Mouse (Mus musculus) B cell, adult 2 months (primary cell): ENCODE measurements around the gene Gm21992.
"Not testable (repeated sequence)": the region's sequence is repeated elsewhere in the genome, so short reads cannot be mapped to it uniquely, and the experiment has no call there.

Experiments
- DNase-seq, 2 experiments: peaks; one replicate each; pipeline ENCODE4 v3.0.0; 2022

Gene Gm21992

GRCm38 (mm10) chr19:4812334-4812949, 1.0 kb upstream of the Gm21992 start:
- peak; percentile 33 to 35 for DNase-seq

GRCm38 (mm10) chr19:4811909-4812242, 464 bp upstream of the Gm21992 start:
- no peak for DNase-seq

- DNase-seq, result no peak
These were observed 708 bp downstream of the Gm21992 start for GRCm38 (mm10) chr19:4810746-4811062.

GRCm38 (mm10) chr19:4810309-4810708, 1.1 kb downstream of the Gm21992 start:
- no peak for DNase-seq

- DNase-seq, result no peak
These were observed 8.1 kb downstream of the Gm21992 start for GRCm38 (mm10) chr19:4803283-4803682.

GRCm38 (mm10) chr19:4802691-4803091, 8.7 kb downstream of the Gm21992 start:
- DNase-seq, result no peak

- DNase-seq, result no peak
These were observed 12.3 kb downstream of the Gm21992 start for GRCm38 (mm10) chr19:4799083-4799482.

GRCm38 (mm10) chr19:4797846-4798245, 13.6 kb downstream of the Gm21992 start:
- DNase-seq, result no peak

GRCm38 (mm10) chr19:4795929-4796328, 15.5 kb downstream of the Gm21992 start:
- no peak for DNase-seq

- DNase-seq, result peak; percentile 90 to 94
These were observed 17.5 kb downstream of the Gm21992 start, which contains the start of gene Rbm4 for GRCm38 (mm10) chr19:4793831-4794422. Gene Rbm4, minus strand, starts transcription at chr19:4793901.

GRCm38 (mm10) chr19:4793281-4793830, 18.1 kb downstream of the Gm21992 start:
- DNase-seq, result no peak

- no peak for DNase-seq
These were observed 25.1 kb downstream of the Gm21992 start for GRCm38 (mm10) chr19:4786313-4786712.

- no peak for DNase-seq
These were observed 26.2 kb downstream of the Gm21992 start for GRCm38 (mm10) chr19:4785206-4785605.

GRCm38 (mm10) chr19:4782891-4783290, 28.5 kb downstream of the Gm21992 start:
- DNase-seq, result no peak

- no peak for DNase-seq
These were observed 38.6 kb downstream of the Gm21992 start for GRCm38 (mm10) chr19:4772785-4773184.

GRCm38 (mm10) chr19:4767507-4768148, 43.8 kb downstream of the Gm21992 start:
- no peak for DNase-seq

GRCm38 (mm10) chr19:4762876-4763275, 48.5 kb downstream of the Gm21992 start:
- peak; percentile 7 to 8 for DNase-seq

GRCm38 (mm10) chr19:4760544-4760943, 50.9 kb downstream of the Gm21992 start:
- DNase-seq, result not testable (repeated sequence)

GRCm38 (mm10) chr19:4756921-4757320, 54.5 kb downstream of the Gm21992 start:
- no peak for DNase-seq

- DNase-seq, result peak; percentile 97 to 98
These were observed 55.1 kb downstream of the Gm21992 start, which contains the start of gene Rbm4b for GRCm38 (mm10) chr19:4756193-4756911. Gene Rbm4b, plus strand, starts transcription at chr19:4756497.

GRCm38 (mm10) chr19:4755565-4756192, 55.7 kb downstream of the Gm21992 start:
- DNase-seq, result peak; percentile 92 to 94

- DNase-seq, result no peak
These were observed 61.4 kb downstream of the Gm21992 start for GRCm38 (mm10) chr19:4749975-4750374.

- no peak for DNase-seq
These were observed 62.9 kb downstream of the Gm21992 start for GRCm38 (mm10) chr19:4748493-4748892.
